Mouse (Mus musculus) spleen, postnatal 10 days (tissue): ENCODE results near the gene Kcnk1.

ENCODE experiments used
- DNase-seq, 2 experiments: peaks; one replicate each; pipeline ENCODE4 v3.0.0; 2021 to 2022; ENCODE audit warnings: low spot score in 2 of 2

The Kcnk1 gene

DNA sequence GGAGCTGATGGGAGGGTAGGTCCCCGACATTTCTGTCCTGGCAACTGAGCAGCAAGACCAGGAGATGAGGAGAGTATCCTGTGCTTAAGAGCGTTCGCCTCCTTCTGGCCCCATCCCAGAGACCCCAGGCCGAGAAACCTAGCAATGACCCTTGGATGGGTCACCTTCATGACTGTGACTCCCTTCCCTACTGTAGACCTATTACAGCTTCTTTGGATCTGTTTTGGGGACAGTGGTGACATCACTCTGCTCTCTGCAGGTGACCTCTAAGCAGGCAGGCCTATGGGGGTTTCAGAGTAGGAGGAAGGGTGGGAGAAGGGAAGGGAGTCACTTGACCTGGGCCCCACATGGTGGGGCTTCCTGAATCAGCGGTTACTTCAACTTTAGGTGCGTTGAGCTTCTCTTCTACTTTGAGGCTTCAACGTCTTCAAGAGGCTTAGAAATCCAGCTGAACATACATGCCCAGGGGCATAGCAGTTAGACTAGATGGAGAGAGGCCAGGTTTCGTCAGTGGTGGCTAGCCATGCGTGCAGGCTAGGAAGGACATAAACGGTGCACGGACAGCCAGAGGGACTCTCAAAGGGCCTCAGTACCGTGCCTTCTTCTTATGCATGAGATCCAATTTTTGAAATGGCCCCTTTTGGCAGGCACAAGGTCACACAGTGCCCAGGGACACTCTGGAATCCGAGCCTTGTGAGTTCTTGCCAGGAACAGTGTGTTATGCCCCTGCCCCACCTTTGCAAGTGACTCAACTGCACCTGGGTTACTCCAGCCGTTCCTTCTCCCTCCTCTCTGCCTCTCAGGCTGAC, 1.3 kb downstream of the Kcnk1 start:
- DNase-seq: no peak

DNA sequence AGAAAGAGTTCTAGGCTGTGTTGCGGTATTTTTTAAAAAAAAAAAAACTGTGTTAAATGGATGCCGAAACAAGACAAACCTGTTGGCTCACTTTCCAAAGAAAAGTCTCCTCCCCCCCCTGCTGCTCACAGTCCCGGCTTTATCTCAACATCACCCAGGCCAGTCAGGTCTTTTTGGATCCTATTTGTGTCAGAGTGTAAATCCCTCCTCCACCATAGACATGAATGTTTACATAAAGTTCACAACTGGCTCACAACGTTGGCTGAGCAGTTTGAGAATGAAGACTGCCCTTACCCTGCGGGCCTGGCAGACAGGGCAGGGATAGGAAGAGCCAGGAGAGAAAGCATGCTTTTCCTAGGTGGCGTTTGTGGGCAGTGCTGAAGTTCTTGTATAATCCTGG, 2.0 kb downstream of the Kcnk1 start:
- no peak for DNase-seq

DNA sequence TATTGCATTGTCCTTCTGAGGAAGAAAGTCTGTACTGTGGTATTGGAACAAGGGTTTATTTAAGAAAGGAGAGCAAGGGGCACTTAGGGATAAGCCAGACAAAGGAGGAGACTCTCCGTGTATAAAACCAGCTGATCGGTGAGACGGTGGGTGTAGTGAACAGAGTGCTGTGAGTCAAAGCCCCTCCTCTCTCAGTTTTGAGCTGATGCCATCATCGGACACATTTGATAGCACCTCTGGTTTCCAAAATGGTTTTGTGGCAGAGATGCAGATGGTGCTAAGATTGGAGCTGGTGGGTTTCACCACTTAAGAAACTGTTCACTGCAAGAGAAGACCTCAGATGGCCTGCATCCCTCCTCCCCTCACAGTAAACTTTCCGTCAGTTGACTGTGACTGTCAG, 2.6 kb downstream of the Kcnk1 start:
- DNase-seq: no peak

DNA sequence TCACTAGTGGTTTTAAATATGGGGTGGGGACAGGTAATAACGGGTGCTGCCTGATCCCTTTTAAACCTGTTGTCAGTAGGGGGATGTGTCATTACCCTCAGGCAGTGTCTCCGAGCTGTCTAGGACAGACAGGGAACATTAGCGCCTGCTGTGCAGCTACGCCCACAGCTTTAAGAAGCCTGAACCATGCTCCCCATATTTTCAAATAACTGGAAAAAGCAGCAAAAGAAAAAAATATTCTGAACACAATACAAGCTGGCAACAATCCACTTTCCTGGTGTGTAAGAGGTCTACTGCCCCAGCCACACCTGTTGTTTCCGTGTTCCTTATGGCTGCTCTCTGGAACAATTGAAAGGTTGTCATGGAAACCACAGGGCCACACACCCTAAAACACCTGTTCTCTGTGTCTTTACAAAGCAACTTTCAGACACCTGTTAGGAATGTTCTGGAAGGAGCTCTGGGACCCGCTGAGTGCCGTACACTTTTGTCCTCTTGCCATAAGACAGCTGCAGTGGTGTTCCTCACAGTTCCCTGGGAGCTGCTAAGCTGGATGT, 4.9 kb downstream of the Kcnk1 start:
- no peak for DNase-seq

DNA sequence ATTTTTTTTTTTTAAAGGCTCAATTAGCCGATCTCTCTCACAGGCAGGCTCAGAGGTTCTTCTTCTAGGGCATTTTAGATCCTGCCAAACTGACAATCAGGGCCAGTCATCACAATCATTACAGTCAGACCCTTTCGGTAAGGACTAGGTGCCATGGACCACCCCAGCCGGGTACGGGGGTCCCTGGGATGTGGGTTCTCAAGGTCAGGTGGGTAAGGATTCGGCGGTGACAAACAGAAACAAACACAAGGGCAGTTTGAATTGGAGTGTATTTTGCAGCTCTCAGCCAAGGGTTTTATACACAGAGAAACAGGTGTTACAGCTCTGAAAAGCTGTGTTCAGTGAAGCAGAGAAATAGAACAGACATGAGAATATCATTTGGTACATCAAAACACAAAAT, 8.6 kb downstream of the Kcnk1 start:
- DNase-seq: no peak

DNA sequence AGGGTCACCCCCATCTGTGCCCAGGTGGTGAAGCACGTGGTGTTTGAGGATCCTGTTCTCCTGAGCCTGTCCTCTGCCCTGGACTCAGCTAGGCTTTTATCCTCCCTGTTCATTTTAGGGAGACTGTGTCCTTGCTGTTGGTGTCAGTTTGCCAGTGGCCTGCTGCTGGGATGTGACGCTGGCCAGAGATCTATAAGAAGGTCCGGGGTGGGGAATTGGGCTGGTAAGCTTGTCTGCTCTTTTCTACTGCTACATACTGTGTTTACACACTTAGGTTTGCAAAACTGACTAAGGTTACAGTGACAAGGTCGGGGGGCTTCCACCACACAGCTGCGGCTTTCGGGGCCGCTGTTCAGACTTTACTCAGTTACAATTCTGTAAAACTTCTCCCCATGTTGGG, 10.0 kb downstream of the Kcnk1 start:
- no peak for DNase-seq

DNA sequence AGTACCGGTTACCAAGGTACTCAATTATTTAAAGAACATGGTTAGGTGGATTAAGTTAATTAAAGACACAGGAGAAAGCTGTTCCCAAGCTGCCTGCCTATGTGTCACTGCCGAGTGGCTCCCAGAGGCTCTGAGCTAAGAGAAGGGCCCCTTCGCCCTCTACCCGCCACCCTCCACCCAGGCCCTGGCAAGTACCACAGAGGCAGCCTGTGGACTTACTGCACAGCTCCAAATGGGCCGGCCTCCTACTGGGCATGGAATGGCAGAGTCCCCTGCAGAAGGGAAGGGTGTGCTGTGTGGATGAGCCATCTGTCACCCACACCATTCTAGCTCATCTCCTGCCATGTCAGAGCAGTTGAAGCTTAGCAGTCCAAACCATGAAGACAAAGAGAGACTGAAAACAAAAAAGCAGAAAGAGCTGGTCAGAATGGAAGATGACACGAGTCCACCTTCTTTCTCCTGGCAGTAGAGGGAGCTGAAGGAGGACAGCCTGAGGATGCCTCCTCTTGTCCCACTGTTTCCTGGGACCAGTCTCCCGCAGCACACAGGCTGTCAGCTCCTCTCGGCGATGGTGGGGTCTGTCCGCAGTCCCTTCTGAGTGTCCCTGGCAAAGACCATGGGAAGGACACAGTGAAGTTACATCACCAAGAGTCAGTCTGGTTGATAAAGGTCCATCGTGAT, 11.5 kb downstream of the Kcnk1 start:
- no peak for DNase-seq

DNA sequence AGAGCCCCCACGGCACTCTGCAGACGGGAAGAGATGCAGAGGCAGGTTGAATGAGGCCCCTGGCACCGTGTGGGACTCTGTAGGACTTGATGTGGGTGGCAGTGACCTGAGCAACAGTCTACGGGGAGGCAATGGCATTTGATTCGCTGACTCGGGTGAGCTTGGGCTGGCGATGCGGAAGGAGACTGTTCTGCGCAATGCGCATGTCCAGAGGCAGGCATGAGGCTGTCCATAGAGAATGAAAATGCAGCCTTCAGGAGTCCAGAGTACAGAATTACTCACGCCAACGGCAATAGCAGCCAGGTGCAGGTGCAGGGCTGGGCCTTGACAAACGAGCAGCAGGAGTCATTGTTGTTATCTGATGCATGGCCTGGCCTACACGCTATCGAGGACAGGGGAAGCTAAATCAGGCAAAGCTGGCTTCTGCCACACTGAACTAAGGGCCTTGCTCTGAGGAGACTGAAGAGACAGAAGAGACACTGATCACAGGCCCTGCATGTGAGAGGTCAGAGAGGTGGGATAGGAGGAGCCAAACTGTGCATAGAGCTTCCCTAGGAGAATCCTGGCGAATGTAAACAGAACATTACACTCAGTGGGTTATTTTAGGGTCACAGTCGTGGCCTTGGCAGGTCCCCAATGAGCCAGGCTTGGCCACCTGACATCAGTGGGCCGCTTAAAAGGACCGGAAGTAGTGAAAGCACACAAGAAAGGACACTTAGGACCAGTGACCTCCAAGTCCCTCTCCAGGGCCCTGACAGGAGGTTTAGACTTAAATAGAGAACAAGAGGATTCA, 12.8 kb downstream of the Kcnk1 start:
- no peak for DNase-seq

DNA sequence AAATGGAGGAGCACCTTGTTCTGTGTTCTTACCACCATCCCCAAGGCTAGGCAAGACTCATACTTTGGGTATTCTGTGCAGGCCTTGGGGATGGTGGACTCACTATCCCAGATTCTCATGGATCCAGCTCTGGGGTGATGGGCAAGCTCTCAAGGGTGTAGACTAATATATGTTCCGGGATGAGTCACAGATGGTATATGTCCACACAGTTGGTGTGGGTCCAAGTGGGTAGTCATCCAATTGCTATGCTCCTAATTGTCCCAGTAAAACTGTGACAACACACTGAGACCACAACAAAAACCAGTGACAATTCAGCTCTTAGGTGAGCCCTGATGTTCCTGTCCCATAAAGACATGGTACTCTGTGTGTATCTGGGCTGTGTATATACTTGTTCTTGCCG, 14.0 kb downstream of the Kcnk1 start:
- DNase-seq: no peak

DNA sequence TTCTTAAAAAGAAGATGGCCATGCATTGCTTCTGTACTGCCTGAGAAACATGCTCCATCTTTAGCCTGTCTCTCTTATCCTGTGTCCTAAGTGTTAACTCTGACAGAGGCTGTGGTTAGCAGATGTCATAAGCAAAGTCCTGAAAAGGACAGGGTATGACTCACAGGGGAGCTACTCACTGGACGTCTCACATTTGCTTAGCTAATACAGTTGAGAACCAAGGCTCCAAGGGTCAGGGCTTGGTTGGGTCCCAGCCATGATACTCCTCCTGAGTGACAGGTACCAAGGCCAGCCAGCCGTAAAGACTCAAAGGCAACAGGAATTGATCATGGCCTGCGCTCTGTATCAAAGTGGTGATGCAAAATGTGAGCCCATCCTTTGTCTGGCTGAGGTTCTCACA, 15.9 kb downstream of the Kcnk1 start:
- DNase-seq: no peak

DNA sequence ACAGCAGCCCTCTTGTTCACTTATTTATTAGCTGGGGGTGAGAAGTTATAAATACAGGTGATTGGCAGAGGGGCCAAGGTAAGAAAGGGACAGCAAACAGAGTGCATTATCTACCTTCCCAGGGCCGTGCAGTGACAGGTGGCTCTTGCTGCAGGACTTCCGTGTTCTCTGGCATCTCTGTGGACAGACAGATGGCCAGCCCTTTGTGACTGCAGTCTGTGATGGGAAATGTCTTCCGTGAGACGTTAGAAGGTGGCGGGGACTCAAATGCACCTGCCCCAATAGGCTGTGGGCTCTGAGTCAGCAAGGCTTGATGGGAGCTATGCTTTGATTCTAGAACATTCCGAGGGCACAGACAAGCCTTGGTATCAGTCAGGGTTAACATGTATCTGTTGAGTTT, 17.4 kb downstream of the Kcnk1 start:
- no peak for DNase-seq

DNA sequence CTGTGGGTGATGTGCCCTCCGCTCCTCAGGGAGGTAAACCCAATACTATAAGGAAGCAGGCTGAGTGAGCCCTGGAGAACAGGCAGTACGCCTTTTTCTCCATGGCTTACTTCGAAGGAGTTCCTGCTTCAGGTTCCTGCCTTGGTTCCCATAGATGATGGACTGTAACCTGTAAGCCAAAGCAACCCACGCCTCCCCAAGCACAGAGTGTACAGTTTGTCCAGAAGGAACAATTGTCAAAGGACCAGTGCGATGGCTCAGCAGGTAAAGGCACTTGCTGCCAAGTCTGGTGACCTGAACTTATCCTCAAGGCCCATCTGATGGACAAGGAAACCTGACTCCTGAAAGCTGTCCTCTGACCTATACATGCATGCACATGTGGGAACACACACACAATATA, 18.7 kb downstream of the Kcnk1 start:
- DNase-seq: no peak

DNA sequence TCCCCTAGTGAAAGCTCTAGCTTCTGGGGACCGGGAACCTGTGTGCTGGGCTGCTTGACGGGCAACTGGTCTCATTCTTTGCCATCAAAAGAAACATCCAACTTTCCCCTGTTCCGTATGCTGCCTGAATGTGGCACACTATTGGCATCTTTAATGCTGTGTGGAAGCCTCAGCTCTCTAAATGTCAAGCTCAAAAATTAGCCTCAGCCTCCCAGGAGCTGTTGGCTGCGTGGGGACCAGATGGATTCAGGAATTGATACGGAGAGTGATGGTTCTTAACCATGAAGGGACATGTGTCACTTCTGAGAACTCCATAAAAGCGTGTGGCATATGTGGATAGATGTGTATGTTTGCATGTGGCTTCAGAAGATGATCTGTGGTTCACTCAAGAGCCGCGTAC, 27.0 kb downstream of the Kcnk1 start:
- no peak for DNase-seq

DNA sequence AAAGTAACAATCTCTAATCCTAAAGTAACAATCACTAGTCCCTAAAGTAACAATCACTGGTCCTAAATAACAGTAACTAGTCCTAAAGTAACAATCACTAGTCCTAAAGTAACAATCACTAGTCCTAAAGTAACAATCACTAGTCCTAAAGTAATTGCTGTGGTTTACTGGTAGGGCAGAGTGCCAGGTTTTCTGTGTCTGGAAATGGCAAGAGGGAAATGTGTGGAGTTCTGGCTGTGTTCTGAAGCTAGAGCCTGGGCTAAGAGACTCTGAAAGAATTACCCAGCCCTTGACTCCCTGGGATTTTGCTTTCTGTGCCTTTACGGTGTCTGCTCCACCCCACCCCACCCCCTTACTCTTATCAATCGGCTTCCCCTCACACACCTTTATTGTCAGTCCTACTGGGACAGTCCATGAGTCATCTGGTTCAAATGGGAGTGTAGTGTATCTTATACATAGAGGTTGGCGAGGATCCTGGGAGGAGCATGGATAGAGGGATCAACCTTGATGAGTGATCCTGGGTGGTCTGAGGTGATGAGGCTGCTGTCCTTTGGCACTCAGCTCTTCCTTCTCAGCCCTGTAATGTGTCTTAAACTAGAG, 28.8 kb downstream of the Kcnk1 start:
- no peak for DNase-seq

DNA sequence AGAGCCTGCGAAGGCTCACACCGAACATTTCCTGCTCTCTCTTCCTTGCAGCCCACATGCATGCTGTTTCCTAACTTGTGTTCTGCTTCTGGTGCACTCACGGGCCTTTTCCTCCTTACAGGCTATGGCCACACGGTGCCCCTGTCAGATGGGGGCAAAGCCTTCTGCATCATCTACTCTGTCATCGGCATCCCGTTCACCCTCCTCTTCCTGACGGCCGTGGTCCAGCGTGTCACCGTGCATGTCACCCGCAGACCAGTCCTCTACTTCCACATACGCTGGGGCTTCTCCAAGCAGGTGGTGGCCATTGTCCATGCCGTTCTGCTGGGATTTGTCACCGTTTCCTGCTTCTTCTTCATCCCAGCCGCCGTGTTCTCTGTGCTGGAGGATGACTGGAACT, 29.9 kb downstream of the Kcnk1 start:
- DNase-seq: no peak

DNA sequence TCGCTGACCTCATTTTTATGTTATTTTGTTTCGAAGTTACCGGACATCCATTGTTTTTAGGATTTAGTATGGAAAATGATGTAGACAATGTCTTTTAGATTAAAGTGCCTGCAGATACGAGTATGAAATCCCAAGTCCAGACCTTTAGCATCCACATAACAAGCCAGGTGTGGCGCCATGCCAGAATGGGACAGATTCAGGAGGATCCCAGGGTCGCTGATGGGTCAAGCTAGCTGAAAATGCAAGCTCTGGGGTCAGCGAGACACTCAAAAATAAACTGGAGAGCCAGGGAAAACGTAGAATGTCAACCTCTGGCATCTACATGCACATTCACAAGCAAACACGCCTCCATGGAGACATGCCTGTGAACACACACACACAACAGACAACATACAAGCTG, 31.2 kb downstream of the Kcnk1 start:
- no peak for DNase-seq

DNA sequence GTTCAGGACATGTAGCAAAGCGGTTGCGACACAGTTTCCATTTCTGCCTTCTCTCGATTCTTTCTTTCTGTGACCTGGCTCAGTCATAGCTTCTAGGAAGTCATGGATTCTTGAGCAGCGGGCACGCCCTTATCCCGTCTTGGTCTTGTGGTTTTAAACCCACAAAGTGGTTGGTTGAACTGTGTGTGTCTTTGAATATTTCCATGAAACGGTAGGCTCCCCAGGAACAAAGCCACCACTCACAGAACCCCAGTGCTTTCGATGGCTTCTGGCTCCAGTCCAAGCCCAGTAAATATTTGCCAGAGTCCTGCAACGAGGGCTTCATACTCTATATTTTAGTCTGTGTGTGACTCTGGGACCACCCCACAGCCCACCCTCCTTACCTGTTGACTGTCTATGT, 31.6 kb downstream of the Kcnk1 start:
- no peak for DNase-seq

DNA sequence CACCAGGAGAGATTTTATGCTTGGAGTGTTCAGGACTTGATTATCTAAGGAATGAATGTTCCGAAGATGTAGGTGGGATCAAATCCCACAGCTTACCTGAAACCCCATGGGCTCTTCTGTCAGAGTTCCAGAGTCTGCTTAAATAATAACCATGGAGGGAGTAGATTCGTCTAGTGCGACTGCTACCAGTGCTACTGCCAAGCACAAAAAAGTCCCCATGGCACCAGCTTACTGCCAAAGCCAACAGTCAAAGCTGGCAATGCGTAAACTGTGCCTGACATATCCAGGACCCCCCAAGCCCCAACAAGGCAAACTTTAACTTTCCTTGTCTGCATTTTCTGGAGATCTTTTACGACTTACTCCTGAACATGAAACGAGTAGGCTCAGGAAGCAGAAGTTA, 32.5 kb downstream of the Kcnk1 start:
- no peak for DNase-seq

DNA sequence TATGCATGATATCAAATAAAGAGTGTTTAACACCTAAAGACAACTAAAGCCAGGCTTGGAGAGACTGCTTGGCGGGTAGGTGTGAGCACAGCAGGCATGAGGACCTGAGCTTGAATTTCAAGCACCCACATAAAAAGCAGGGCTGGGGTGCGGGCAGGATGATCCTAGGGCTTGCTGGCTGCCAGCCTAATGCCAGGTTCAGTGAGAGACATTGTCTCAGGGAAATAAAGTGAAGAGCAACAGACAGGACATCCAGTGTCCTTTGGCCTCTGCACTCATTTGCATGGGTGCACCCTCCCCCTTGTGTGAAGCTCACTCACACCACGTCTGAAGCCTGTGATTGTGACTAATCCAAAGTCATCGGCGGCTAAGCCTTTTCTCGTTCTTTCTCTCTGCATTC, 34.0 kb downstream of the Kcnk1 start:
- no peak for DNase-seq

DNA sequence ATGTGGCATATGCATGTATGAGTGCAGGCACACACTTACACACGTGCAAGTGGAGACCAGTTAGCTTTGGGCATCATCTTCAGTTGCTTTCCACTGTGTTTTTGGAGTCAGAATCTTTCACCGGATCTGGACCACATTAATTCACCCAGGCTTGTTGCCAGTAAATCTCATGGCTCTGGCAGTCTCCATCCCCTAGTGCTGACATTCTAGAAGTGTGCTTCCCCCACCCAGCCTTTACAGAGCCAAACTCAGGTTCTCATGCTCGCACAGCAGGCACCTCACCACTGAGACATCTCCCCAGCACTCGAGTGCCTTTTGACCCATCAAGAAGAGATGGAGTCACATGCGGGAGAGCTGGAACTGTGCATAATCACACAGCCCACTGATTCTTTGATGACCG, 37.8 kb downstream of the Kcnk1 start:
- DNase-seq: no peak

DNA sequence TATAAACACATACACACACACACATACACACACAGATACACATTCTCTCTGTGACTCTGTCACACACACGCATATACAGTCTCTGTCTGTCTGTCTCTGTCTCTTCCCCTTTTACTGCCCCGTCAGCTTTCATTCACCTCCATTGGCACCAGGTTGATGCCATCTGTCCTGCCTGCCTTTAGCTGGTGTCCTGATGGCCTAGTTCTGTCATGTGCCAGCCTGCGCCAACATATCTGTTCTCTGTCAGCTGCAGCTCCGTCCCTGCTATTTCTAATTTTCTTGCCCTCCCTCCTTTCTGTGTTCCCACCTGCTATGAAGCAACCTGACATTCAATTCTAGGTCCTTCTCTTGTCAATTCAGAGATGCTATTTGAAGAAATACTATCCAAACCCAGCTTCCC, 40.1 kb downstream of the Kcnk1 start:
- no peak for DNase-seq

DNA sequence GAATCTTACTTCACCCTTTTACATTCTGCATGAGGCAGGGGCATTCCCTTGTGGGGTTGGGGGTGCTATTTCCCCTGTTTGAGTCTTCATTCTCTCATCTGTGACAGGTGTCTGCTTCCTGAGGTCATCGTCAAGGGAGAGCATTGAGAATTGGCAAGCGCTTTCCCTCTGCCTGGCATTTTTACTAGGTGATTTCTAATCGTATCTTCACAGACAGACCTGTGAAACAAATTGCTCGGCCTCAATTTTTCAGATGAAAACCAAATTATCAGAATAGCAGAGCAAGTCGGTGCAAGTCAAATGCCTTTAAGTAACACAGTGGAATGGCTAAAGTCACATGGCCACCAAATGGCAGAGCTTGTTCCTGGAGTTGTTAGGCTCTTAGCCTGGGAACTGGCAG, 41.4 kb downstream of the Kcnk1 start:
- DNase-seq: no peak
